Mouse (Mus musculus) stomach, postnatal 0 days (tissue): ENCODE measurements at regions not wholly inside any gene's neighbourhood (a gene's known extent, or its start where the extent isn't known, plus 50 kb on each side); places are given as distances from the start of the nearest gene placed in this dataset.

Source experiments
- CTCF ChIP-seq: IDR thresholded peaks from 2 replicates; pipeline ENCODE4 v1.5.1; 2016; ENCODE audit warnings: antibody characterized with exemption, low read depth, mild to moderate bottlenecking, moderate library complexity
- EP300 ChIP-seq: optimal IDR thresholded peaks from 2 replicates; pipeline ENCODE3; 2016; ENCODE audit warnings: antibody characterized with exemption

- no peak for TF ChIP-seq CTCF
- no peak for TF ChIP-seq EP300
Observed at GRCm38 (mm10) chr9:47363086-47363485, 166.9 kb upstream of the Cadm1 start.
